Mouse (Mus musculus) intestine, embryonic 15.5 days (tissue): ENCODE results near the gene Tyw1. TPM values are rescaled to one million over a fixed set of nuclear protein-coding genes. Genes with fewer than 3 reads are reported as not detected.

Source experiments
- ATAC-seq: fragments of 200-750 bp; cut with Nextera tagmentation; 2 replicates; pipeline ENCODE4 v1.8.0; 2017; ENCODE audit warnings: moderate TSS enrichment, moderate library complexity
- H3K27ac ChIP-seq: fragments of 300-500 bp; sonication (generic); 2 replicates; pipeline ENCODE4 v1.5.1; 2015; ENCODE audit warnings: mild to moderate bottlenecking, inconsistent platforms
- H3K27me3 ChIP-seq: fragments of 300-500 bp; sonication (generic); replicated peaks from 2 replicates; pipeline ENCODE4 v1.6.1; 2015; ENCODE audit warnings: inconsistent platforms
- H3K36me3 ChIP-seq: fragments of 300-500 bp; sonication (generic); 2 replicates; pipeline ENCODE4 v1.6.1; 2015; ENCODE audit warnings: inconsistent platforms
- H3K4me1 ChIP-seq: fragments of 300-500 bp; sonication (generic); replicated peaks from 2 replicates; pipeline ENCODE4 v1.6.1; 2015; ENCODE audit warnings: inconsistent platforms
- H3K4me2 ChIP-seq: fragments of 300-500 bp; sonication (generic); replicated peaks from 2 replicates; pipeline ENCODE4 v1.6.1; 2015; ENCODE audit warnings: mild to moderate bottlenecking, inconsistent platforms
- H3K4me3 ChIP-seq: fragments of 300-500 bp; sonication (generic); replicated peaks from 2 replicates; pipeline ENCODE4 v1.5.1; 2015; ENCODE audit warnings: inconsistent platforms
- H3K9ac ChIP-seq: fragments of 300-500 bp; sonication (generic); 2 replicates; pipeline ENCODE4 v1.6.1; 2015; ENCODE audit warnings: inconsistent platforms
- H3K9me3 ChIP-seq: fragments of 300-500 bp; sonication (generic); 2 replicates; pipeline ENCODE4 v1.6.1; 2016; ENCODE audit warnings: inconsistent platforms
- WGBS: fragments of 180-500 bp; shearing (Covaris S2); methylation state at CpG from one replicate; pipeline ENCODE4 v1.1.7; 2015; 5-methylcytosine and 5-hydroxymethylcytosine counted together
- polyA plus RNA-seq: library from polyadenylated mRNA; unstranded; fragments of >200 nt; fragmentation: Nextera tagmentation; extraction: Ambion mirVana; gene quantifications from 2 replicates; pipeline ENCODE4 v1.2.1, GENCODE M21; 2015

Tyw1 gene
- polyA plus RNA-seq, 1 experiment from 2014 or later: 24.0 TPM

GRCm38 (mm10) chr5:130268976-130269375 is 13.6 kb downstream of the Tyw1 start:
- WGBS: 87% methylated on average over 11 of the region's 11 CpGs
- Histone ChIP-seq H3K4me3 (no peak overlapping the region), H3K27me3 (no peaks in the 10 kb centered on the region), H3K36me3 (peaks cover 24% of the 10 kb centered on the region), H3K27ac (no peak overlapping the region), H3K4me2 (no peak overlapping the region), H3K9me3 (no peaks in the 10 kb centered on the region), H3K4me1 (no peaks in the 10 kb centered on the region), H3K9ac (no peak overlapping the region)
- ATAC-seq: no peak

DNA sequence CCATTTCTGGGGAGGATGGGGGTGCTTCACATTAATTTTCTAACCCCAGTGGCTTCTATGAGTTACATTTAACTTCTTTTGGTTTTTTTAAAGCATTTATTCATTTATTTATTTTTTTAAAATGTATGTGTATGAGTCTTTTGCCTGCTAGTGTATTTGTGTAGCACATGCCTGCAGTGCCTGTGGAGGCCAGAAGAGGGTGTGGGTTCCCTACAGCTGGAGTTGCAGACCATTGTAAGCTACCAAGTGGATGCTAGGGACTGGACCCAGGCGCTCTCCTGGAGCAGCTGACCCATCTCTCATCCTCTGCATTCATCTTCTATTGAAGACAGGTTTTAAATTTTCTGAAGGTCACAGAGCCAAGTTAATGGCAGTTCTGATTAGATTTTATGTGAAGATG is 16.9 kb downstream of the Tyw1 start:
- H3K36me3 ChIP-seq: peaks cover 12% of the 10 kb centered on the region
- H3K4me2 ChIP-seq: no peak overlapping the region

GRCm38 (mm10) chr5:130273046-130273445 is 17.6 kb downstream of the Tyw1 start:
- H3K36me3 ChIP-seq: peaks cover 10% of the 10 kb centered on the region
- no peak overlapping the region for H3K27ac ChIP-seq
- H3K9me3 ChIP-seq: no peaks in the 10 kb centered on the region
- no peak overlapping the region for H3K4me2 ChIP-seq
- WGBS: 85% methylated on average over 6 of the region's 6 CpGs
- no peak for ATAC-seq
- H3K27me3 ChIP-seq: no peaks in the 10 kb centered on the region
- H3K4me1 ChIP-seq: no peaks in the 10 kb centered on the region
- H3K9ac ChIP-seq: no peak overlapping the region
- H3K4me3 ChIP-seq: no peak overlapping the region

More for the DNA sequence above, 16.9 kb downstream of the Tyw1 start:
- Histone ChIP-seq H3K4me1 (no peaks in the 10 kb centered on the region), H3K27me3 (no peaks in the 10 kb centered on the region), H3K27ac (no peak overlapping the region), H3K9me3 (no peaks in the 10 kb centered on the region), H3K4me3 (no peak overlapping the region), H3K9ac (no peak overlapping the region)
- WGBS: 100% methylated on average over 1 of the region's 1 CpGs
- no peak for ATAC-seq

GRCm38 (mm10) chr5:130275509-130275908 is 20.1 kb downstream of the Tyw1 start:
- Histone ChIP-seq H3K27me3 (no peaks in the 10 kb centered on the region), H3K4me1 (no peaks in the 10 kb centered on the region), H3K4me2 (no peak overlapping the region), H3K27ac (no peak overlapping the region), H3K36me3 (peaks cover 11% of the 10 kb centered on the region; the same call in 1 of the 2 replicates), H3K4me3 (no peak overlapping the region), H3K9ac (no peak overlapping the region), H3K9me3 (no peaks in the 10 kb centered on the region)
- no peak for ATAC-seq
- 54% methylated on average over 4 of the region's 4 CpGs for WGBS

DNA sequence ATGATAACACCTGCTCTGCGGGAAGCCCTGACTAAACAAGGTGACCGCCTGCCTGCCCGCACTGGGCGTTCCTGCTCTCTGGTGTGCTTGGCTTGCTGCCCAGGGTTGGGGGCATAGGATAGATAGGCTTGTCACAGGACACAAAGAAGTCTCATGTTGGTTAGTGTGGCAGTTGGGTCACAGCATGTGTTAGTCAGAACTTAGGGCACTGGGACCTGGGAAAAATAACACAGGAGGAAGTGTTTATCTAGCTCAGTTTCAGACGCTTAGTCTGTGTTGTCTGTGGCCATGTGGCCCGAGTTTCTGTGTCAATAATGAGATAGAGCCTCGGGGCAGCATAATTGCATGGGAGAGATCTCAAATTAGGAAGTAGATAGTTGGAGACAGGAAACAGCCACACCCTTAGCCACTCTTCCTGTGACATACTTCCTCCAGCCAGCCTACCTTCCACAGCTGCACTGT is 22.6 kb downstream of the Tyw1 start:
- Histone ChIP-seq H3K4me3 (no peak overlapping the region), H3K27ac (no peak overlapping the region), H3K4me1 (no peaks in the 10 kb centered on the region), H3K27me3 (no peaks in the 10 kb centered on the region), H3K36me3 (peaks cover 11% of the 10 kb centered on the region; the same call in 1 of the 2 replicates), H3K9ac (no peak overlapping the region), H3K4me2 (no peak overlapping the region), H3K9me3 (no peaks in the 10 kb centered on the region)
- no peak for ATAC-seq
- 82% methylated on average over 7 of the region's 7 CpGs for WGBS

- Histone ChIP-seq H3K4me2 (no peak overlapping the region), H3K9ac (no peak overlapping the region), H3K27ac (no peak overlapping the region), H3K4me1 (no peaks in the 10 kb centered on the region), H3K4me3 (no peak overlapping the region), H3K36me3 (peaks cover 15% of the 10 kb centered on the region), H3K9me3 (no peaks in the 10 kb centered on the region), H3K27me3 (no peaks in the 10 kb centered on the region)
- WGBS: 96% methylated on average over 9 of the region's 9 CpGs
- ATAC-seq: no peak
Observed at GRCm38 (mm10) chr5:130283079-130283732, 27.8 kb downstream of the Tyw1 start.

DNA sequence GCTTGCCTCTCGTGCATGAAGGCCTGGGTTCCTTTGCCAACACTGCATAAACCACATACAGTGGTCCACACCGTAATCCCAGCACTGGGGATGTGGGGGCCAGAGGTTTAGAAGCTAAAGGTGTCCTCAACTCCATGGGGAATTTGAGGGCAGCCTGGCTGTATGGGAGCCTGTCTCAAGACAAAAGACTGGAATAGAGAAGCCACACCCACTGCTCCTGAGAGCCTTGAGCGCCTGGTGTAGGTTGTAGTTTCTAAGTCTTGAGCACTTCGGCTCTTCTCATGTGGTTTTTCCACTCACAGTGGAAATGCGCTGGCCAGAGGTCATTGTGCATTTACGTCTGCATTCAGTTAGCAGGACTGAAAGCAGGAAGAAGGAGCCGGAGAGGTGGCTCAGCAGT is 32.7 kb downstream of the Tyw1 start:
- no peaks in the 10 kb centered on the region for H3K9me3 ChIP-seq
- ATAC-seq: no peak
- no peak overlapping the region for H3K4me2 ChIP-seq
- peaks cover 8% of the 10 kb centered on the region for H3K36me3 ChIP-seq
- no peak overlapping the region for H3K4me3 ChIP-seq
- no peaks in the 10 kb centered on the region for H3K27me3 ChIP-seq
- no peaks in the 10 kb centered on the region for H3K4me1 ChIP-seq
- no peak overlapping the region for H3K27ac ChIP-seq
- H3K9ac ChIP-seq: no peak overlapping the region
- WGBS: 92% methylated on average over 7 of the region's 7 CpGs

GRCm38 (mm10) chr5:130290242-130290641 is 34.8 kb downstream of the Tyw1 start:
- H3K4me2 ChIP-seq: no peak overlapping the region
- H3K9ac ChIP-seq: no peak overlapping the region
- H3K27ac ChIP-seq: no peak overlapping the region
- H3K4me3 ChIP-seq: no peak overlapping the region
- WGBS: 92% methylated on average over 6 of the region's 6 CpGs
- H3K27me3 ChIP-seq: no peaks in the 10 kb centered on the region
- H3K4me1 ChIP-seq: no peaks in the 10 kb centered on the region
- no peak for ATAC-seq
- peaks cover 3% of the 10 kb centered on the region for H3K36me3 ChIP-seq
- H3K9me3 ChIP-seq: no peaks in the 10 kb centered on the region

- 93% methylated on average over 12 of the region's 12 CpGs for WGBS
- H3K4me1 ChIP-seq: no peaks in the 10 kb centered on the region
- no peak overlapping the region for H3K9ac ChIP-seq
- no peak overlapping the region for H3K27ac ChIP-seq
- no peak overlapping the region for H3K4me3 ChIP-seq
- H3K36me3 ChIP-seq: peaks cover 3% of the 10 kb centered on the region
- H3K27me3 ChIP-seq: no peaks in the 10 kb centered on the region
- no peaks in the 10 kb centered on the region for H3K9me3 ChIP-seq
- H3K4me2 ChIP-seq: no peak overlapping the region
- no peak for ATAC-seq
Observed at GRCm38 (mm10) chr5:130290775-130291174, 35.4 kb downstream of the Tyw1 start.

DNA sequence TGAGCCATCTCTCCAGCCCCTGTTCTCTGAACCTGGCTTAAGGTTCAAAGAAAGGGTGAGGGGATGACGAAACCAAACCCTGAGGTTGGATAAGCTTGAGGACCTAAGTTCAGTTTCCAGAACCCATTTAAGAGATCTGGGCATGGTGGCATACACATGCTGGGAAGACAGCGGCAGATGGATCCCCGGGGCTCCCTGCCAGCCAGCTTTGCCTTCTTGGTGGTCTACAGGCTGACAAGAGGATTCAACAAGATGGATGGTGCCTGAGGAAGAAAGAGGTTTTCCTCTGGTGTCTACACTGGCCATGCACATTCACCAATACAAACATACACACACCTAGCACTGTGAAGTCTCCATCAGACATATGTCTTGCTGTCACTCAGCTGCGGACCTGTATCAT is 37.6 kb downstream of the Tyw1 start:
- H3K36me3 ChIP-seq: peaks cover 7% of the 10 kb centered on the region
- no peaks in the 10 kb centered on the region for H3K9me3 ChIP-seq
- WGBS: 91% methylated on average over 4 of the region's 4 CpGs
- H3K27me3 ChIP-seq: no peaks in the 10 kb centered on the region
- H3K4me3 ChIP-seq: no peak overlapping the region
- H3K4me2 ChIP-seq: no peak overlapping the region
- H3K9ac ChIP-seq: no peak overlapping the region
- no peaks in the 10 kb centered on the region for H3K4me1 ChIP-seq
- ATAC-seq: no peak
- no peak overlapping the region for H3K27ac ChIP-seq

GRCm38 (mm10) chr5:130293941-130294340 is 38.5 kb downstream of the Tyw1 start:
- Histone ChIP-seq H3K4me2 (no peak overlapping the region), H3K4me3 (no peak overlapping the region), H3K9ac (no peak overlapping the region), H3K36me3 (peaks cover 7% of the 10 kb centered on the region), H3K4me1 (no peaks in the 10 kb centered on the region), H3K27ac (no peak overlapping the region), H3K27me3 (no peaks in the 10 kb centered on the region), H3K9me3 (no peaks in the 10 kb centered on the region)
- WGBS: 84% methylated on average over 5 of the region's 5 CpGs
- ATAC-seq: no peak

GRCm38 (mm10) chr5:130294598-130294997 is 39.2 kb downstream of the Tyw1 start:
- Histone ChIP-seq H3K36me3 (peaks cover 7% of the 10 kb centered on the region), H3K4me2 (no peak overlapping the region), H3K9ac (no peak overlapping the region), H3K4me3 (no peak overlapping the region), H3K27me3 (no peaks in the 10 kb centered on the region), H3K9me3 (no peaks in the 10 kb centered on the region), H3K27ac (no peak overlapping the region), H3K4me1 (no peaks in the 10 kb centered on the region)
- 93% methylated on average over 6 of the region's 6 CpGs for WGBS
- no peak for ATAC-seq

DNA sequence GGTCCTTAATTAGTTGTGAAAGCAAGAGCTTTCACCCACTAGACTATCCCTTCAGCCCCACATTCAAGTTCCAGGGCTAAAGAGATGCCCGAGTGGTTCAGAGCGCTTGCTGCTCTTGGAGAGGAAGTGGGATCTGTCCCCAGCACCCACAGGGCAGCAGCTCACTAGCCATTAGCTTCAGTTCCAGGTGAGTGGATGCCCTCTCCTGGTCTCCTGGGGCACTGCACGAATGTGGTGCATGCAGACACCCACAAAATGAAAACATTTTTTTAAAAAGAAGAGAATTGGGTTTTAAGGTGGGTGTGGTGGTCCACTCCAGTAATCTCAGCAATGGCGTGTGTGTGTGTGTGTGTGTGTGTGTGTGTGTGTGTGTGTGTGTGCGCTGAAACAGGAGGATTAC is 40.7 kb downstream of the Tyw1 start:
- WGBS: 81% methylated on average over 5 of the region's 5 CpGs
- H3K4me1 ChIP-seq: no peaks in the 10 kb centered on the region
- H3K27ac ChIP-seq: no peak overlapping the region
- H3K4me3 ChIP-seq: no peak overlapping the region
- H3K4me2 ChIP-seq: no peak overlapping the region
- H3K36me3 ChIP-seq: peaks cover 4% of the 10 kb centered on the region
- ATAC-seq: no peak
- H3K9me3 ChIP-seq: no peaks in the 10 kb centered on the region
- H3K27me3 ChIP-seq: no peaks in the 10 kb centered on the region
- no peak overlapping the region for H3K9ac ChIP-seq
